Mouse (Mus musculus) spleen, postnatal 14 days (tissue): Measurements from ENCODE around the gene Adam15.

Experiments
- DNase-seq, 2 experiments: peaks; one replicate each; pipeline ENCODE4 v3.0.0; 2021 to 2022; ENCODE audit warnings: low spot score in 2 of 2

Adam15 gene

GRCm38 (mm10) chr3:89322514-89323165 lies 27.2 kb downstream of the Adam15 start, which contains the start of gene Efna3:
Efna3 (minus strand) TSS chr3:89322965.
- DNase-seq, result peak in 1 of 2 experiments; percentile 22

- DNase-seq, result no peak
These were observed 27.7 kb downstream of the Adam15 start for GRCm38 (mm10) chr3:89322131-89322500.

GRCm38 (mm10) chr3:89321183-89322130 lies 28.3 kb downstream of the Adam15 start:
- no peak for DNase-seq

DNA sequence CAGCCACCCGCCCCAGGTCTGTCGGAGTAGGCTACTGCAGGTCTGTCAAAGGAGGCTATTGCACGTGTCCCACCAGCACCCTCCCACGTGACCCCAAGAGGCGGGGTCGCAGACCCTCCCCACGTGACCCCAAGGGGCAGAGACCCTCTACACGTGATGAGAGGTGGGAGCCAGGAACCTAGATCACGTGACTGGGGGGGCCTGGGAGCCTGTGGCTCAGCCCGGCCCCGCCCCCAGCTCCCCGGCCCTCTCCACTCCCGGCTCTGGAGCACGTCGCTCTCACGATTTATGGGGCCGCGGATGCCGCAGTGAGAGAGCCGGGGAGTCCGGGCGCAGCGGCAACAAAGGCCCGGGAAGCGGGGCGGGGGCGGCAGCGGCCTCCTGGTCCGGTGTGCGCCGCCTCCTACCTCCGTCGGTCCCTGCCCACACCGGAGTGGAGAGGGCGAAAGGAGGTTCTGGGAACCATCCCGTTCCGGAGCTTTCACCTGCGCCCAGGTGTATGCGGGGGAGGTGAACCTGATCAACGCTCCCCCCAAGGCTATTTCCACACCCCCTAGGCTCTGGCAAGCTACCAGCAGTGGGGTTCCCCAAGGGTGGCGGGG lies 29.1 kb downstream of the Adam15 start:
- no peak for DNase-seq

DNA sequence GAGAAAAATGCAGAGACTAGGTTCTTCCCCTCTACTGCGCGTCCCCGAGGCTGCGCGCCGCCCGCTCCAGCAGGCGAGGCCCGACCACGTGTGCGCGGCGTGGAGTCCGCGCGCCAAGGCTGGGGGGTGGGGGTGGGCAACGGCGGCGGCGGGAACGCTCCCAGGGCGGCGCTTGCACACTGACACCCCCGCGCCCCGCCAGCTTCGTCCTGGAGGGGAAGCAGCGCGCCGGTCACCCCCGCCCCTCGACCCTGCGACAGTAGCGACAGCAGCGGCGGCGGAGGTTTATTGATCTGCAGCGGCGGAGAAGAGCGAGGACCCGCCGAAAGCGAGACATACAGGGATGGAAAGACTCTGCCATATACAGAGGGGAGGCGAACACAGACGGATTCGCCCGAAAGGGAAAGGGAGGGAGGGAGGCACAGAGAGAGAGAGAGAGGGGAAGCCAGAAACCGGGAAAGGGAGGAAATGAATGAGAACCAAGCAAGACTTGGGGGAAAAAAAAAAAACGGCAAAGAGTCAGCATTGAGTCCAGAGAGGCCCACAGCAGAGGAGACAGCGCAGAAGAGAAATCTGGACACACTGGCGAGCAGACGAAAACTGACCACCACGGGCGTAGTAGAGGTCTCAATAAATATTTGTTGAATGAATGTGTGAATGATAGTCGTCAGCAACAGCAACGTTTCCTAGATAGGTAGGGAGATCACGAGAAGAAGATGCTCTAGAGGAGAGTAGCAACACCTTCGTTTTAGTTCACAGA lies 30.0 kb downstream of the Adam15 start:
- DNase-seq, result no peak

DNA sequence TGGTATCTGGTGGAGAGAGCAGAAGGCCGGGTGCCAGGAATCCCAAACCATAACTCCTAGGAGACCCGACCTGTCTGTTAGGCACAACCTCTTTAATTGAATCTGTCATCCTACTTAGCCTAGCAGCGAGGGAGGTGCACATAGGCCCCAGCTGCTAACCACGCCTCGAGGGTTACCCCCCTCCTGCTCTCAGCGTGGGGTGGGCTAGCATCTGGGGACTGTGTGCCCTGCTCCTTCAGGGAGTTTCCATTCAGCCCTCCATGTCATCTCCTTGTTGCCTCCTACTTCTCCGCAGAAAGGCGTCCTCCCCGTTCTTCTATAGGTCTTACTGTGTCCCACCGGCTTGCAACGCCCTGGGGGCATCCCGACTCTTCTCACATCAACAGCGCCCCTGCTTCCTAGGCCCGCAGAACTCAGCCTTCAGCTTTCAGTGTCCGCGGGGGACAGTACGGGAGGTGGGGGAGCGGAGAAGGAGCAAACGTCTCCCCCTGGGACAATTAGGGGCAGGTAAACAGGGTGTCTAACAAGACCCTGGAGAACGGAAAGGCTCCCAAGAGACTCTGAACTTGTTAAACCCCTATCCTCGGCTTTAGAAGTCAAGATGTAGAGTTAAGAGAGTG lies 30.7 kb downstream of the Adam15 start:
- DNase-seq, result no peak

DNA sequence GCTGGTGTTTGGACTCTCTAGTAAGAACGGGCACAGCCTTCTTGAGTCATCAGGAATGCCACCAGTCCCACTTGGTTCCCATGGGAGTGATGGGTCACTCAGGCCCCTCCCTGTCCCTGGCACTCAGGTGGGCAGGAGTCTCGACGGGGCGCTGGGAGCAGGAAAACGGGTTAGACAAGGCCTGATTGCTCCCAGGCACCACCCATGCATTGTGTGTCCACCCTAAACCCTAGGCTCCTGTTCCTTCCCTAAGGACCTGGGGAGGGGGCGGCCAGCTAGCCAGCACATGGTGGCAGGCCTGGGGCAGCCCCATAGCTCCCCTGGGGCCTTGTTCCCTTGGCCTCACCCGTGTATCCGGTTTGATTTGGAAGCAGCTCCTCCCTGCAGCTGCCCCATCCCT lies 31.5 kb downstream of the Adam15 start:
- DNase-seq, result no peak

- no peak for DNase-seq
These were observed 32.5 kb downstream of the Adam15 start for GRCm38 (mm10) chr3:89317246-89317645.

DNA sequence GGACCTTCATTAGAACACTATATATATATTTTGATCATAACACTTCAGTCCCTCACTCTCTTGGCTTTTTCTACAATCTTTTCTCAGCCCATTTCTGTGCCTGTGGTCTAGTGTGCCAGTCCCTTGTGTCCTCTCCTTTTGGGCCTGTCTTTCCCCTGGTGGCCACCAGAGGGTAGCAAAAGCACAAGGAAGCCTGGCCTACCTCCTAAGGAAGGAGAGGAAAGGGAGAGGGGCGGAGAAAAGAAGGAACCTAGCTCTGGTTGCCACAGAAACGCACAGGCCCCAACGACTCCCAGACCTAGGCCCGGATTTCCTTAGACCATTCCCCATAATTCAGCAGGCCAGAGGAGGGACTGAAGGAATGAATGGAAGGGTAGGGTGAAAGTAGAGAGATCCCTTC lies 33.0 kb downstream of the Adam15 start:
- peak; percentile 51 to 66 for DNase-seq

DNA sequence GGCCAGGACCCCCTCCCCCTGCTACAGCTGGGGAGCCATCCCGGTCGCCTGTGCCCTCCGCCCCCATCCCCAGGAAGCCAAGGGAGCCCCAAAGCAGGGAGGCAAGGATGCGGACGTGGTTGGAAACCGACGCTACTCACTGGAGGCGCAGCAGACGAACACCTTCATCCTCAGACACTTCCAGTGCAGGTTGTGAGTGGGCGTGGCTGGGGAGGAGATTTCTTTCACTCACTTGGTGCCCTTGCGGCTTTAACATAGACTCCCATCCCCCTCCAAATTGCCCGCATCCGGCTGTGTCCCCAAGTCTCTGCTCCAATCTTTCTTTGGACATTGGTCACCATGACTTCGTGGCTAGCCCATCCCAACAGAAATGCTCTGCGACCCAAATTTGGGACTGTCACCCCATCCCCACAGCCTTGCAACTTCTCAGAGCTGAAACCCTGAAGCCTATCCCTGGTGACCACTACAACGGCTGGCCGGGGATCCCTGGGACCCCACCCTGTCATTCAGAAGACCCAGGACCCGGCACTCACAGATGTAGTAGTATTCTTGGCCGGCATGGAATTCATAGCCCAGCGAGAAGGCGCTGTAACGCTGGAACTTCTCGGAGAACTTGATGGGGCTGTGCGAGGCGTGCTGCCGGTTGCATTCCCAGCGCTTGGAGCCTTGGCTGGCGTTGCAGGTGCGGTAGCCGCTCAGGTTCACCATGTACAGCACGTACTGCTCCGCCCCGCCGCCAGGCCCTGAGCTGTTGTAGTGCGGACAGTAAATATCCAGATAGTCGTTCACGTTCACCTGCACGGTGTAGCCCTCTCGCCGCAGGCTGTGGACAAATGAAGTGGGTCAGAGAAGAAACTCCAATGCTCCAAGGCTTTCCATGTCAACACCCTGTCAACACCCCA lies 33.6 kb downstream of the Adam15 start:
- no peak for DNase-seq

DNA sequence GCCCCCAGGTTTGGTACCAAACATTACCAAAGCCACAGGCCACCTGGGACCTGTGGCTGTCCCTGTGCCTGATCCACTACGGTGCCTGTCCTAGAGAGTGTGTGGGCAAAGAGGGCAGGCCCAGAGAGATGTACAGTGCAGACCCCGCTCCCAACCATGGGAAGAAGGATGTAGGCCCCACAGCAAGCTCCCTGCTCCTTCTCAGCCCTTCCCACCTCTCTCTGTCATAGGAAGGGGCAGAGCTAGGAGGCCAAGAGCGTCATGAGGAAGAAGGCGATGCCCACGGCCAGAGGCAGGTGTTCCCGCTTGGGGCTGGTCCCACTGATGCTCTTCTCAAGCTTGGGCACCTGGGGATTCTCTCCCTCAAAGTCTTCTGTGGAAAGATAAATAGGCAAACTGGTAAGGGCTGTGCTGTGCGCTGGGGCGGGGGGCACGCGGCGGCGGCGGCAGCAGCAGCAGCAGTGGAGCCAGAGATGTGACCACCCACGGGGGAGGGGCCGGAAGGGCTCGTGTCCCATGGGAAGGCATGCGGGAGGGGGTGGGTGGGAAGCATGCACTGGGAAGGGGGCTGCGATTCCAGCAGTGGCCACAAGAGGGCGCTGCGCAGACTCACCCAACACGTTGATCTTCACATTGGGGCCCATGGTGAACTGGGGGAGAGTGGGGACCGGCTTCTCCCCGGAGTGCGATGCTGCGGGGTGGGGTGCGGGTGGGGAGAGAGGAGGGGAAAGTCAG lies 34.4 kb downstream of the Adam15 start:
- DNase-seq, result peak in 1 of 2 experiments; percentile 65

- DNase-seq, result no peak
These were observed 35.0 kb downstream of the Adam15 start for GRCm38 (mm10) chr3:89314791-89315190.

DNA sequence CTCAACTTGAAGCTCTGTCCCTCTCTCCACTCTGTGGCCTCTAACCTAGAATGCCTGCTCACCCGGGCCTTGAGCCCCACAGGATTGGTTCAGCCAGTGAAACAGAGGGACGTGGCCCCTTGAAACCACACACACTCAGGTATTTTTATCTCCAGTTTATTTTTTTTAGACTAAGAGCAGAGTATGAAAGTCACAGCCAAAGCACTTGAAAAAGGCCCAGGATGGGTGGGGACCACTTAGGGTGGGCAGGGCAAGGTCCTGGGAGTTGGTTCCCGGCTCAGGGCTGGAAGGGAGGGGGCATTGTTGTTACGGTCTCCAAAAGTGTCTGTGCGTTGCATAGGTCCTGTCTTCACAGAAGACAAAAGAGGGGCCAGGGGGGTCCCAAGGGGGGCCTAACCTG lies 35.5 kb downstream of the Adam15 start:
- DNase-seq, result no peak

DNA sequence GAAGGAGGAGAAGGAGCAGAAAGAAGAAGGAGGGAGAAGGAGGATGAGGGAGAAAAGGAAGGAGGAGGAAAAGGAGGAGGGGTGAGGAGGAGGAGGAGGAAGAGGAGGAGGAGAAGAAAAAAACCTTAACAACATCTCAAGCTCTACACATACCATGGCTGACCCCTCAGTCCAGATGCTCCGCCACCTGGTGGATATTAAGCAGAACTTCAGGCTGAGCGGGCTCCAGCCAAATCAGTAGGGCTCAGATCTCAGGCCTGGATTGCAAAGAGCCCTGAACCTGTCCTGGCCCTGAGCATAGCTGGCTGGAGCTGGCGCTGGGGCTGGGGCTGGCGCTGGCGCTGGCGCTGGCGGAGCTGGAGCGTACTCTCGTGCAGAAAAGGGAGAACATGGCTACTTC lies 41.7 kb downstream of the Adam15 start:
- peak in 1 of 2 experiments; percentile 51 for DNase-seq

DNA sequence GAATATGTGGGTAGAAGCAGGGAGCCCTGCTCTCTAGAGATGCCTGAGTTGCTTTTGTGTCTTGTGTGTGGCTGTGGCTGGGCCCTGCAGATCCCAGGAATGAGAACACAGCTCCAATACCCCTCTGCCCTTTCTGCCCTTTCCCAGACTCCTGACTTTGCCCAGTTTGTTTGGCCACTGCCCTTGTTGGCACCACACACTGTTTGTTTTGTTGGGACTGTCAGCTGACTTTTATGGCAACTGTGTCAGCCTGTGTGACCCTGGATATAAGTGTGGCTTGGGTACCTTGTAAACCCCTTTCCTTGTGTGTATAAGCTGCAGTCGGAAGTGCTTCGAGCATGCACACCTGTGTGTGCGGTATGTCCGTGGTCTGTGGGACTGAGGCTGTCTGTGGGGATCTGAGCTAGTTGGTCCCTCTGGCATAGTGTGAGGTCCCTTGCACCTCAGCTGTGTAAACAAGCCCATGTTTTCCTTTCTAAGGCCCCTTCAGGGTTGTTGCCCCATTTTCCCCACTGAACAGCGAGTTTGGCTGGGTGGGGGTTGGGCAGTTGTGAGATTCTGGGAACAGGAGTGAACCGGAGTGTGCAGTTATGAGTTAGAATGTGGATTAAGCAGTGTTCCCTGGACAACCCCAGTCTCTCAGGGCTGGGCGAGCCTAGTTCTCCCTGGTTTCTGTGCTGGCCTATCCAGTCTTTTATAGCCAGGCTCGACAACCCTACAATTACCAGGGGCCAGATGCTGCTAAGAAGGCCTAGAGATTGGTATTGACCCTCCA lies 44.1 kb downstream of the Adam15 start:
- no peak for DNase-seq

- DNase-seq, result no peak
These were observed 44.7 kb downstream of the Adam15 start for GRCm38 (mm10) chr3:89305105-89305504.

DNA sequence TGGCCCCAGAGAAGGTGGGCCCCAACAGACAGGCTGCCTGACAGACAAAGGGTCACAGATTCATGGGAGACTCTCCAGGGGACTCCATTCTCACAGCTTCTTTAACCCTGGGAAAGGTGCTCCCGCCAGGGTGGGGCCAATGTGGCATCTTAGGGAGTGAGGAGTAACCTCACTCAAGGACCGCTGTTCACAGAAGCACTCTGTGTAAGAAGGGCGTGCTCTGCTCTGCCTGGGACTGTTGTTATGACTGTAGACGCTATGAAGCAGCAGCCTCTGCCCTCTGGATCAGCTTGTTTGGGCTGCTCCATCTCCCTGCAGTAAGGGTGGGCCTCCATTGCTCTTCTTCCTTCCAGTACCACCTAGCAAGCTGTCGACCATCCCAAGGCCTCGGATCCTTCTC lies 45.4 kb downstream of the Adam15 start:
- DNase-seq, result no peak

DNA sequence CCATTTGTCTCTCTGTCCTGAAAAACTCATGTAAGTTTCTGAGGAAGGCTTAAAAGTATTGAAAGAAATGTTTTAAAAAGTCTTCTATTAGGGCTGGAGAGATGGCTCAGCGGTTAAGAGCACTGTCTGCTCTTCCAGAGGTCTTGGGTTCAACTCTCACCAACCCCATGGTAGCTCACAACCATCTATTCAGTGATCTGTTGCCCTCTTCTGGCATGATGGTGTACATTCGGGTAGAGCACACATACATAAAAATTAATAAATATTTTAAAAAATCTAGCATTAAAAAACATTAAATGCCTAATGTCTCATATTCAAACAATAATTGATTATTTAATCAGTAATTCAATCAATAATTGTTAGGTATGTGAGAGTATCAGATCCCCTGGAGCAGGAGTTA lies 49.3 kb downstream of the Adam15 start:
- no peak for DNase-seq

DNA sequence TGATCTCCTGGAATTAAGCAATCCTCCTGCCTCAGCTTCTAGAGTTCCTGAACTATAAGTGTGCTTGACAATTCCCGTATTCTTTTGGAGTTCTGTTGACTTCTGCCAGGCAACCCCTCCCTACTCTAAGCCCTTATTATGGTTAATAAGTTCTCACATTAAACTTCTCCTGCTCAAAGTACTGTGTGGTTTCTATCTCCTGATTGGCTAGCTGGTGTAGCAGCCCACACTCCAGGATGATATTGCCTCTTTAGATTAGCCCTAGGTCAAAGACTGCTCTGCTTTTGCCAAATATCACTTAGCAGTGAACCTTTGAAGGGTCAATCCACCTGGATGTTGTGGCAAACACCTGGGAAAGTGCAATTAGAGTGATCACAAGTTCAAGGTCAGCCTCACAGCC lies 49.7 kb downstream of the Adam15 start:
- DNase-seq, result no peak
